In the genomic region with DNA sequence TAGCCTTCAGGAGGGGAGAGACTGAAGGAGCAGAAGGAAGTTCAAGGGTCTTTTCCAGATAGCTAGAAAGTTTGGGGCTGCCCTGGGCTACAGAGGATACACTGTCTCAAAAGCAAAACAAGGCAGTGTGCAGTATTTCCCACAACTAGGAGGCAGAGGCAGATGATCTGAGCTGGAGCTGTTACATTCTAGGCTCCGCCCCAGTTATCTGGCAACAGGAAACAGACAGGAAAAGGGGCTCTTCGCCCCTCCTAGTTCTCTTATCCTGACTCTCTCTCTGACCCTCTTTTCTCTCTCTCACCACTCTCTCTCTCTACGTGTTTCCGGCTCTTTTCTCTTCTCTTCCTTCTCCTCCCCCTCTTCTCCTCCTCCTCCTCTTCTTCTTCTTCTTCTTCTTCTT, we compare ENCODE assay signal across 1 mouse cellular context.
TF ChIP-seq lines count a peak whose summit lies in the region.

No protein-coding gene starts in this region.

TF ChIP-seq in ES-E14, 5 proteins besides CTCF, POLR2A, EP300 and RAD21:
- TF ChIP-seq ZNF384 (IDR thresholded peaks at IDR 0.05; ENCODE audit: low read depth, low read length) (no peak), MAFK (IDR thresholded peaks at IDR 0.05; ENCODE audit: insufficient read depth, low read depth, low read length) (no peak), CHD2 (IDR thresholded peaks at IDR 0.05; ENCODE audit: low read depth, low read length) (no peak), HCFC1 (IDR thresholded peaks at IDR 0.05; ENCODE audit: borderline replicate concordance, insufficient read depth, low read length) (no peak), ZC3H11A (IDR thresholded peaks at IDR 0.05; ENCODE audit: borderline replicate concordance, low read depth, low read length) (no peak)
